Mouse (Mus musculus): ENCODE measurements around the gene Cand2. TPM values are rescaled to one million over a fixed set of nuclear protein-coding genes. Genes with fewer than 3 reads are reported as not detected.

Cand2 gene
- total and polyA plus RNA-seq, 3 experiments = 3.6 to 17.1 (median 7.8) TPM

DNA sequence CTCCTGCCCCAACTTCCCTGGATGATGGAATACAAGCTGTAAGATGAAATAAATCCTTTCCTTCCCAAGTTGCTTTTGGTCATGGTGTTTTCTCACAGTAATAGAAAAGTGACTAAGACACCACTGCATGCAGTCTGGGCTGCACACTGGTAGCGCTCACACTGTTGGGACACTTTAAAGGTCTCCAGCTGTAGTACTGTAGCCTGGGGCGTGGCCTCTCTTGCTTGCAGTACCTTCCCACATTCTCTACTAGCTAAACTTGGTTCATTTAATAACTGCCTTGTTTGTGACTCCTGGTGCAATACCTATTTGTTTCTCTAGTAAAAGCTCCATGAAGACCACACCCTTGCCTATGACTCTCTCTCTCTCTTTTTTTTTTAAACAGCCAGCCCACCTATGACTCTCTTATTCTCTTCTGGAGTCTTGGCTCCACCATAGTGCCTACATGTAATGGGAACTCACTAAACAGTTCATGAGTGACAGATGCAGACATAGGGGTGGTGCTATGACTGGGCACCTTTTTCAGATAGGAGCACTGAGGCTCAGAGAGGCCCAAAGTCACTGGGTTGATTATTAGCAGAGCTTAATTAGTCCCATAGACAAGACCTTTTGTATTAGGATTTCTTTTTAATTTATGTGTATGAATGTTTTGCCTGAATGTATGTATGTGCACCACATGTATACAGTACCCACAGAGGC lies 58.0 kb downstream of the Cand2 start:
- Histone ChIP-seq H3K4me3 (replicated peaks in 1 of 3; ENCODE audit: low read depth in 2 of 3, low read length in 2 of 3, poor library complexity in 1 of 3) (no peak overlapping the region), H3K9ac (ENCODE audit: insufficient read depth, low read depth) (no peak overlapping the region), H3K4me1 (ENCODE audit: control insufficient read depth in 1 of 2, insufficient read depth in 2 of 2) (peaks cover 0 to 25% of the 10 kb centered on the region in 2 experiments; a peak in 3 of 4 replicates), H3K27ac (ENCODE audit: insufficient read depth, low read depth) (no peak overlapping the region), H3K36me3 (replicated peaks in 1 of 2; ENCODE audit: control insufficient read depth in 1 of 2, insufficient read depth in 1 of 2, low read length in 1 of 2) (peaks cover 0 to 8% of the 10 kb centered on the region in 2 experiments), H3K9me3 (replicated peaks; ENCODE audit: low read length) (no peaks in the 10 kb centered on the region), H3K27me3 (replicated peaks) (no peaks in the 10 kb centered on the region), H3K79me2 (replicated peaks; ENCODE audit: control insufficient read depth, extremely low read depth, insufficient read depth, poor library complexity, severe bottlenecking) (no peaks in the 10 kb centered on the region), H3K4me2 (ENCODE audit: insufficient read depth, low read depth, poor library complexity, severe bottlenecking) (no peak overlapping the region)
- no peak for DNase-seq (ENCODE audit: extremely low read depth)
- TF ChIP-seq MAX (IDR thresholded peaks at IDR 0.05; ENCODE audit: low read length) (no peak), ZKSCAN1 (IDR thresholded peaks at IDR 0.05; ENCODE audit: borderline replicate concordance, low read depth, low read length) (no peak), PAX5 (IDR thresholded peaks at IDR 0.05; ENCODE audit: low read length) (no peak), GABPA (IDR thresholded peaks at IDR 0.05; ENCODE audit: insufficient replicate concordance, low read depth, low read length) (no peak), ETS1 (conservative IDR thresholded peaks at IDR 0.05; ENCODE audit: low read depth, low read length) (no peak), RAD21 (IDR thresholded peaks at IDR 0.05; ENCODE audit: low read depth, low read length) (no peak), MAZ (IDR thresholded peaks at IDR 0.05; ENCODE audit: low read depth, low read length) (no peak), KAT2A (IDR thresholded peaks at IDR 0.05; ENCODE audit: insufficient replicate concordance, low read length) (no peak), MAFK (IDR thresholded peaks at IDR 0.05; ENCODE audit: insufficient replicate concordance, low read length) (no peak), JUND (conservative IDR thresholded peaks at IDR 0.05; ENCODE audit: low read depth, low read length) (no peak), ZNF384 (IDR thresholded peaks at IDR 0.05; ENCODE audit: low read depth, low read length) (no peak), SIN3A (IDR thresholded peaks at IDR 0.05; ENCODE audit: low read length) (no peak), MEF2A (IDR thresholded peaks at IDR 0.05; ENCODE audit: borderline replicate concordance, low read depth, low read length) (no peak)
- in situ Hi-C loops (cut with MboI; ENCODE audit: low pct_ligation_motif_present, low pct_unique_long_range_greater_than_20kb, low sequenced_read_pairs) = no loop called here
- dilution Hi-C loops (cut with MboI; ENCODE audit: extremely low pct_ligation_motif_present, extremely low pct_unique_long_range_greater_than_20kb, low sequenced_read_pairs) = no loop called here

DNA sequence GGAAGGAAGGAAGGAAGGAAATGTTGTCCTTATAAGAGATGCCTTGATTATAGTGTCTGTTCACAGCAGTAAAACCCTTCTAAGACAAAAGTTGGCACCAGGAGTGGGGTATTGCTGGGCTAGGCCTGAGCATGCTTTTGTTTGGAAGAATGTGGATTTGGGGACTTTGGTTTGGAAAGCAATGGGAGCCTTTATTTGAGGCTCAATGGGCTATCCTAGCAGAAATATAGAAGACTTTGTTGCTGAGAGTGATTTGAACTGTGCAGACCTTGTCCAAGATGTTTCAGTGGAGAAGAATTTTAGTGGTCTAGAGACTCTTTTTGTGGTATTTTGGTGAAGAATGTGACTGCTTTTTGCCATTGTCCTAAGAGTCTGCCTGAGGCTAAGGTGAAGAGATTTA lies 59.5 kb downstream of the Cand2 start:
- Histone ChIP-seq H3K4me1 (ENCODE audit: control insufficient read depth in 1 of 2, insufficient read depth in 2 of 2) (peaks cover 0 to 25% of the 10 kb centered on the region in 2 experiments; a peak in 3 of 4 replicates), H3K4me2 (ENCODE audit: insufficient read depth, low read depth, poor library complexity, severe bottlenecking) (no peak overlapping the region), H3K9me3 (replicated peaks; ENCODE audit: low read length) (no peaks in the 10 kb centered on the region), H3K79me2 (replicated peaks; ENCODE audit: control insufficient read depth, extremely low read depth, insufficient read depth, poor library complexity, severe bottlenecking) (no peaks in the 10 kb centered on the region), H3K4me3 (replicated peaks in 1 of 3; ENCODE audit: low read depth in 2 of 3, low read length in 2 of 3, poor library complexity in 1 of 3) (no peak overlapping the region), H3K27ac (ENCODE audit: insufficient read depth, low read depth) (no peak overlapping the region), H3K36me3 (replicated peaks in 1 of 2; ENCODE audit: control insufficient read depth in 1 of 2, insufficient read depth in 1 of 2, low read length in 1 of 2) (peaks cover 0 to 8% of the 10 kb centered on the region in 2 experiments), H3K27me3 (replicated peaks) (no peaks in the 10 kb centered on the region), H3K9ac (ENCODE audit: insufficient read depth, low read depth) (no peak overlapping the region)
- no peak for TF ChIP-seq MAFK (IDR thresholded peaks at IDR 0.05; ENCODE audit: insufficient replicate concordance, low read length)
- no peak for TF ChIP-seq ETS1 (conservative IDR thresholded peaks at IDR 0.05; ENCODE audit: low read depth, low read length)
- TF ChIP-seq NRF1 (IDR thresholded peaks at IDR 0.05; ENCODE audit: low read depth, low read length) = no peak
- TF ChIP-seq E2F4 (IDR thresholded peaks at IDR 0.05; ENCODE audit: insufficient replicate concordance, low read depth, low read length) = no peak
- TF ChIP-seq USF2 (conservative IDR thresholded peaks at IDR 0.05; ENCODE audit: low read depth, low read length) = no peak
- no peak for TF ChIP-seq KAT2A (IDR thresholded peaks at IDR 0.05; ENCODE audit: insufficient replicate concordance, low read length)
- TF ChIP-seq MXI1 (IDR thresholded peaks at IDR 0.05; ENCODE audit: low read depth, low read length) = no peak
- no peak for TF ChIP-seq SMC3 (IDR thresholded peaks at IDR 0.05; ENCODE audit: low read depth, low read length)
- TF ChIP-seq CTCF (conservative IDR thresholded peaks at IDR 0.05 in 1 of 2, IDR thresholded peaks at IDR 0.05 in 1 of 2; ENCODE audit: low read depth in 2 of 2, low read length in 2 of 2) = no peak
- no peak for TF ChIP-seq EP300 (IDR thresholded peaks at IDR 0.05; ENCODE audit: low read length)
- TF ChIP-seq ZKSCAN1 (IDR thresholded peaks at IDR 0.05; ENCODE audit: borderline replicate concordance, low read depth, low read length) = no peak
- TF ChIP-seq TBP (conservative IDR thresholded peaks at IDR 0.05; ENCODE audit: low read depth, low read length) = no peak
- TF ChIP-seq USF1 (IDR thresholded peaks at IDR 0.05; ENCODE audit: low read depth, low read length) = no peak
- TF ChIP-seq HCFC1 (IDR thresholded peaks at IDR 0.05; ENCODE audit: low read depth, low read length) = no peak
- TF ChIP-seq SIN3A (IDR thresholded peaks at IDR 0.05; ENCODE audit: low read length) = no peak
- no peak for DNase-seq (ENCODE audit: extremely low read depth)
- in situ Hi-C loops (cut with MboI; ENCODE audit: low pct_ligation_motif_present, low pct_unique_long_range_greater_than_20kb, low sequenced_read_pairs) = no loop called here
- dilution Hi-C loops (cut with MboI; ENCODE audit: extremely low pct_ligation_motif_present, extremely low pct_unique_long_range_greater_than_20kb, low sequenced_read_pairs) = no loop called here

Measured in CH12.LX (cell line).